Mouse (Mus musculus): ENCODE results near the gene Parm1.

Gene Parm1

DNA sequence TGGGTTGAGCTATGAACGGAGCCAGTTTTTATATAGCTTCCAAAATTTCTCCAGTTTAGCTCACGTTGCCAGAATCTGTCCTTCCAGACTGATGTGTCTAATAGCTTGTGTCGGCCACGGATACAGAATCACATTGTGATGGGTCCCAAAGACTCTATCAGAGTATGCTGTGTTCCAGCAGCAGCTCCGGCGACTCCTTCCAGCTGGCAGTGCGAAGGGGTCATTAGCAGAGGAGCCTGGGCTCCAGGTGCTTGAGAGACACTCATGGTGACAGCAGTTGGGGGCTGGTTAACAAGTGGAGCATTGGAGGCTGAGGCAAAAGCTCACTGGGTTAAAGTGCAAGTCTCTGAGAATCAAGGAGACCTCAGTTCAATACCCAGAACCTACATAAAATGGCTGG lies 61.5 kb downstream of the Parm1 start:
- no peak for DNase-seq (ENCODE audit: low spot score in 2 of 2)

DNA sequence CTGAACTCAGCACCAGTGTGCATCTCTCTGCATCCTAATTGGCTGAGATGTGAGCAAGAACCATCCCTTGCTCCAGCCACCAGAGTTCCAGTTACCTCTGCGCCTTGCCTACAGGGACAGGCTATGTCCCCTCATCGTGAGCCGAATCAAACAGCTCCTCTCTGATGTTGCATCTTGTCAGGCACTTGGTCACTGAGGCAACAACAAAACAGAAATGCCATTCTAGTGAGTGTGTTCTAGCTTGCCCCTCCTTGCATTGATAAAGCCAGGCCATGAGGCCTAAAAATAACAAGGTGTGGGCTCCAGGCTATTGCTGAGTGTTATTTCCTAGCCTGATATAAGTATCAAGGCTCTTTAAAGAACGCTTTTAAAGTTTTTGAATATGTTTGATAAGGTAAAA lies 64.4 kb downstream of the Parm1 start:
- DNase-seq (ENCODE audit: low spot score in 2 of 2) = no peak

DNA sequence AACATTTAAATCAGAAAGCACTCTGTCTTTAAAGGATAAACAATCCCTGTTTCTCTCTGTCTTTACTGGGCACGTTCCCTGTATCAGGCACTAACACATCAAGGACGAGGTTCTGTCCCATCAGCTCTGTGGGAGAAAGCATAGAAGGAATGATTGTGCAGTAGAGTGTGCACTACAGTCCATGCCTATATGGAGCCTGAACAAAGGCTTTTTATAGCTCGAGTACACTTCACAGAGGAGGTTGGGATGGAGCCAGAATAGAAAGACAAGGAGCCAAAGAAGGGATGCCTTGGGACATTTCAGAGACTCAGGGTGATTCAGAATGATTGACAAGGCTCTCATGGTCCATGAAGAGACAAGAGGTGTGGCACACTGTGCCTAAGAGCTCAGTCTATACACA lies 68.8 kb downstream of the Parm1 start:
- no peak for DNase-seq (ENCODE audit: low spot score in 2 of 2)

DNA sequence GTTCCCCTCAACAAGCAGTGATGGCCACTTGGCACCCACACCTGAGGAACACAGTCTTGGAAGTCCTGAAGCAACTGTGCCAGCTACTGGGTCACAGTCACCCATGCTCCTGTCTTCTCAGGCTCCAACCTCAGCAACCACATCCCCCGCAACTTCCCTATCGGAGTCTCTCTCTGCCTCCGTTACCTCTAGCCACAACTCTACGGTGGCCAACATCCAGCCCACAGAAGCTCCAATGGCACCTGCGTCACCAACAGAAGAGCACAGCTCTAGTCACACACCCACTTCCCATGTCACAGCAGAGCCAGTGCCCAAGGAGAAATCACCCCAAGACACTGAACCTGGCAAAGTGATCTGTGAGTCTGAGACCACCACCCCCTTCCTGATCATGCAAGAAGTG lies 76.7 kb downstream of the Parm1 start:
- no peak for DNase-seq (ENCODE audit: low spot score in 2 of 2)

DNA sequence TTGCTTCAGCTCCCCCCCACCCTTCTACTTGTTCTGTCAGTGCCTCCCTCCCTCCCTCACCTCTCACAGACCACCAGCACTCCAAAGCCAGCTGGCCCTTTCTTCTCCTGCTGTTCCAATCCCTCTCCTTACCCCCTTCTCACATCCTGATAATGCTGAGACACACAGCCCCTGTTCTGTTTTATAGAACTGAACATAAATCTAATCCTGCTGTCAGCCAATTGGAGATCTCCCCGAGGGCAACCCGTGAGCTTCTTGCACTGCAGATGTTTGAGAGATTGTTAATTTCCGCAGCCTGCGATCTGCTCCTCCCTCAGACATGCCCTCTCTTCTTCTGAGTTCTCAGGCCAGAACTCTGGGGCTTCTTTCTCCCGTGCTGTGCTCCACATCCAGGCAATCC lies 79.8 kb downstream of the Parm1 start:
- DNase-seq (ENCODE audit: low spot score in 2 of 2) = no peak

DNA sequence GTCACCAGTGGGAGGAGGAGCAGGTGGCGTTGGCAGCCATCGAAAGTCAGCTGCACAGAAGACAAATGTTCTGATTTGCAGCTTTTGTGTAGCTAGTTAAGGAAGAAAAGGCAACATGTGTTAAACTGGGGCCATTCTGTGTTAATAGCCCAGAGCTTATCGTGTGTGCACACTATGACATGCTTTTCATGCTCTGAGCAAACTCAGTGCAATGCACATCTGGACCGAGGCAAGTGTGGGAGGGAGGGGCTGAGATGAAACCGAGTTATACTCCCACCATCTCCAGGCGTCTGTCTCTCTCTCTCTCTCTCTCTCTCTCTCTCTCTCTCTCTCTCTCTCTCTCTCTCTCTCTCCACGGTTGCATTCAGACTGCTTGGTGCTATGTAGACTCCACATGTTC lies 82.4 kb downstream of the Parm1 start:
- no peak for DNase-seq (ENCODE audit: low spot score in 2 of 2)

DNA sequence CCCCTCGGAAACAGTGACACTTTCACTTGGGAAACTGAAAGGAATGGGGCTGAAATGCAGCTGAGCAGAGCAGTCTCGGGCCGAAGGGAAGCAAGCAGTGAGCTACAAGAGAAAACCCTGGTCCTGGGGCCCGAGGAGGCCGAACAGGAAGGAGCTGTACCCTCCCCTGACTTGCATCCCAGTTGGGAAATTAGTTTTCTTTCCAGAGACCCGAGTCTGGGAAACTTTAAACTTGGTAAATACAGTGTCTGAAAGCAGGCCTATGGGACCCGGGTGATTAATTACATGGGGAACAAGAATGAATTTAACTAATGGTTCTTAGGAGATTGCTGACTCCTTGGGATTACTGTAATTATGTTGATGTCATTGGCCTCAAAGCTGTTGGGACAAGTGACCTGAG lies 85.9 kb downstream of the Parm1 start:
- DNase-seq (ENCODE audit: low spot score in 2 of 2) = no peak

DNA sequence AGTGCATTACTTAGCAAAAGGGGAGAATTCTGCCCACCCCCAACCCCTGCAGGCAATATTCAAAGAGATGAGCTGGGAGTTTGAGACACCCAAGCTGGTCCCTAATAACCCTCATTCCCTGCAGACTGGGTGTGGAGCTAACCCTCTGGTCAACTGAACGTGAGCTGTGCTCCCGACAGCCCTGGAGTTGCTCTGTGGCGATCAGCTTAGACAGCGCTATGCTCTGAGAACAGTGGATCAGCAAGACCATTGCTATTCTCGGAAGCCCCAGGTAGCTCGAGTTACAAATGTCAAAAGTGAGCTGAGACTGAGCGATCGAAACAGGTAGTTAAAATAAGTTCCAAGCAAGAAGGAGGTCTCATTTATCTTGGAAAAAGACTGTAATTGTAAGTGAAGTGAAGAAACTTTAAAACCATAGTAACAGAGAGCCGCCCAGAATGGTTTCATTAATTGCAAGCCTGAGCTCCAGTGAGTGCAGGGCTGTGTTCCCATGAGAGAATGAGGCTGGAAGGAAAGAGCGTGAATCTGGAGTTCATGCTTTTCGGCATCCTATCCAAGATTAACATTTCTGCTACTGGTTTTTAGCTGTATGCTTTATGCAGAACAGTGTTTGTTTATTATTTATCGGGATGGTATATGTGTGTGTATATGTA lies 86.5 kb downstream of the Parm1 start:
- no peak for DNase-seq (ENCODE audit: low spot score in 2 of 2)

DNA sequence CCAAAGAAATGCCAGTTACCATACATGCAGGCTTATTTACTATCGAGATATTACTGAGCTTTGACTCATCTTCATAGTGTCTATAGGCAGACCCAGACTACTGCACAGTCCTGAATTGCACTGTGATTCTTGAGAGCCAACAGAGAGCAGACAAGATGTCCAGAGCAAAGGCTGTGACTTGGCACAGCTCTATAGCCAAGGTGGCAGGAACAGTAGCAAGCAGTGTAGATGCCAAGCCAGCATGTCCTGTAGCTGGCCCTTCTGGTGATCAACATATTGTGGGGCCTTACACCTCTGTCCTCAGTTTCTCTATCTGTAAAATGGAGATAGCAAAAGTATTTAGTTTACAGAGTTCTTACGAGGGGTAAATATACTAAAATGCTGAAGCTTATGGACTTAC lies 89.8 kb downstream of the Parm1 start:
- DNase-seq (ENCODE audit: low spot score in 2 of 2) = no peak

DNA sequence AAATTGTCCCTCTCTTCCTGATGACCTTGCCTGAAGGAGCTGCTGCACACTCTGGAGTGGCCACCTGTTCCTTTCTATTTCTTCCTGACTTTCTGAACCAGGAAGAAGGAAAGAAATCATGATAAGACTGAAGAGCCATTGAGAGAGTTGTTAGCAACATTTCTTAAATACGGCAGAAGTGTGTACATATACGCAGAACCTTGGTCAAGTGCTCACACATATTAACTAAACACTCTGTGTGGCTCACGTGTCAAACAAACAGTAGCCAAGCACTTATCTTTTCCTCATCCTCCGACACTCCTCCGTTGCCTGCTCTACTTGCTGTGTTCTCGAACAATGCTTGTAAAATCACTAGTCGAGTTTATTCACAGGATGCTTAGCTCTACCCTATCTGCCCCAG lies 90.4 kb downstream of the Parm1 start:
- DNase-seq (ENCODE audit: low spot score in 2 of 2) = no peak

DNA sequence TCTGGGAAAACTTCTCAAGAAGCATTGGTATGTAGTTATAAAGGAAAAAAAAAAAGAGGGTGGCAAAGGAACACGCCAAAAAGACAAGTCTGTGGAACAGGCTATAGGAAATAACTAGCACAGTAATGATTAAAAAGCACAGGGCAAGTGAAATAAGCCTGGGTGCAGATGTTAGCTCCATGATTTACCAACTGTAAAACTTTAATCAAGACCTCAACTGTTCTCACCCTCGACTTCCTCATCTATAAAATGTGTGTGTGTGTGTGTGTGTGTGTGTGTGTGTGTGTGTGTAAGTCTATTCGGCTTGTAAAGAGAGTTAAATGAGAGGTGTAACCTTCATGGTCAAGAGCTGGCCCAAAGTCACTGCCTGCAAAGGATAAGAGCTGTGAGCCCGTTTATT lies 91.6 kb downstream of the Parm1 start:
- no peak for DNase-seq (ENCODE audit: low spot score in 2 of 2)

DNA sequence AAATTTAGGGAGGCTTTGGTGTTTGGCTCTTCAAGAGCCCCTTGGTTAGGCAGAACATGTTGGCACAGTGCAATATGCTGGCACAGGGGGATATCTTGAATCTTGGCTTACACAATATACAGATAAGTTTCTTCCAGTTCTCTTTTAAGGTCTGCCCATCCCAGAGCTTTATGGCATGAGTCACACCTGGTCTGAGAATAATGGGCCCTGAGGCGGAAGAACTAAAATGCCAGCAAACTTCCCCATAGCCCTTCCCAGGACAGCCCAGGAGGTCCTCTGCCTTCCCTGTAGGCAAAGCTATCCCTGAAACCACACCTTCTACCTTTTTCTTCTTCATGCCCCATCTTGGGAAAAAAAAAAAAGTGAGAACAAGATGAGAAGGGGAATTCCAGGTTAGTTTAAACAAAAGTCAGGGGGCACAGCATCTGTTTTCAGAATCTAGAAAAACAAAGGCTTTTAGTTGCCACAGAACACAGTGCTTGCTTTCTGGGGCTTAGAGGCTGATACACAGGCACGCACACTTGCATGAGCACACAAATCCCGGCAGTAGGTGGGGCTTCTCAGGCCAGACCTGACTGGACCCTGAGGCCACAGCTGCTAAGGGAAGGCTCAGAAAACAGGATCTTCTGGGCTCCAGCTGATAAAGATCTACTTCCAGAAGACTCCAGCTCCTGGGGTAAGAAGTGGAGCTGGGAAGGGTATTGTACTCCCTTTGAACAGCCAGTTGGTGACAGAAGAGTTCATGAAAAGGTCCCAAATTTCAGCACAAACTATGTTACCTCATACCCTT lies 92.3 kb downstream of the Parm1 start:
- no peak for DNase-seq (ENCODE audit: low spot score in 2 of 2)

DNA sequence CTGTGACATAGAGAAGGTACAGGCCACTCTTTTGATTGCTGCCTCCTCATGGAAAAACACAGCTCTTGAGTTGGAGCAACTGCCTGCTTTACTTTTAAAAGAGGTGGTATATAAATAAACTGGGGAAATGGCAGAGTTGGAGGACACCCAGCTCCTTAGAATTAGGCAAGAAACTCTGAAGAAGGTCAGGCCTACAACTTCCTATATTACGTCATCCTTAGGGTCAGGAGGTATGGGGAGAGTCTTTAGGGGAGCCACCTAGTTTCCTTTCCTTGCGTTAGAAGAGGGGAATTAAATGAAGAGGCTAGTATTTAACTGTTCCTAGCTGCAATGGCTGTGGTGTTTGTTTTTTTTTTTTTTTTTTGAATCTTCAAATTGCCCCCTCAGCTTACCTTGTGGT lies 93.1 kb downstream of the Parm1 start:
- DNase-seq (ENCODE audit: low spot score in 2 of 2) = no peak

DNA sequence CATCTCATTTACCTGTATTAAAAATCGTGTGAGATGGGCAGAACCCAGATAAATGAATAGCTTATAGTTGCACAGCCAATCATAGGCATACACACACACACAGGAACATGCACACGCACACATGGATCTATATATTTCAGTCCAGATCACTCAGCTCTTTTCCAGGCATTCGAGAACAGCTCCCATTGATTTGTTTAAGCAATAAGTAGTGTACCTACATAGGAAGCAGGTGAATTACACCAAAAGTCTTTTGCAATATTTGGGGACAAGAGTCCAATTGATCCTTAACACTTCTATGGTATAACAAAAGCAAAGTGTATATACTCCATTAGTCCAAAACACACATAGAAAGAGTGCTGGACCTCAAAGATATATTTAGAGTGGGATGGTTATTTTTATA lies 94.2 kb downstream of the Parm1 start:
- DNase-seq (ENCODE audit: low spot score in 2 of 2) = no peak

DNA sequence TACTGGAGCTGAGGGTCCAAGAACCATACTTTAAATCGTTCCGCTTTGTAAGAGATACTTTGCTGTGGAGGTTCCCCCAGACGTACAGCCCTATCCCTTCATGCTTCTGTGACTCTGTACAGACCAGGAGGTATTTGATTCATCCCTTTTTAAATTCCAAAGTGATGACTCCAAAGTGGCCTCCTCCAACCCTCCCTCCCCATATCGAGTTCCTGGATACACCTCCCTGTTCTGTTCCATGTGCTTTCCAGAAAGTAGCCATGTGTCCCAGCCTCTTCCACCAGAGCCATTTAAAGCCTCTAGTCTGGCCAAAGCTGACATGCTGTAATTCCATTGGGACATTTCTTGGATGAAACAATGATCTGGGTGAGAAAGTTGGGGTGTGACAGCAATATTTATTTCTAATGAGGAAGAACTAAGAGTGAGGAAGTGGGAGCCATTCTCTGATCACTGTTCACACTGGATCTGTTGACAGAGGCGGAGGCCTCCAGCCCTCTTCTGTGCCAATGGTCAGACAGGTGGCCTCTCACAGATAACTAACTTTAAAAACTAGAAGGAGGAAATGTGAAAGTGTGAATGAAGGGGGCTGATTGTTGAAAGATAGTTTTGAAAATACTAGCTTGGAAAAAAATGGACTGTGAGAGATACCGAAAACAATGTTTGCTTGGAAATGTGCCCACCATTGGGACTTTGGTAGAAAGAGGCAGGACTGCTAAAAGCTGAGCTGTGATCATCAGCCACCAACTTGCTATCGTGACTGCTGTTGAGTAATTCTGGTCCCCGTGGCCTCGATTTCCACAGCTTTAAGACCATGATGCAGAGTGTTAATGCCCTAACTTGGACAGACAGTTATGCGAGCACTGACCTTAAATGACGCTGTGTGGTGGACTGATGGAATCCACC lies 100.2 kb downstream of the Parm1 start:
- DNase-seq (ENCODE audit: low spot score in 2 of 2) = no peak

DNA sequence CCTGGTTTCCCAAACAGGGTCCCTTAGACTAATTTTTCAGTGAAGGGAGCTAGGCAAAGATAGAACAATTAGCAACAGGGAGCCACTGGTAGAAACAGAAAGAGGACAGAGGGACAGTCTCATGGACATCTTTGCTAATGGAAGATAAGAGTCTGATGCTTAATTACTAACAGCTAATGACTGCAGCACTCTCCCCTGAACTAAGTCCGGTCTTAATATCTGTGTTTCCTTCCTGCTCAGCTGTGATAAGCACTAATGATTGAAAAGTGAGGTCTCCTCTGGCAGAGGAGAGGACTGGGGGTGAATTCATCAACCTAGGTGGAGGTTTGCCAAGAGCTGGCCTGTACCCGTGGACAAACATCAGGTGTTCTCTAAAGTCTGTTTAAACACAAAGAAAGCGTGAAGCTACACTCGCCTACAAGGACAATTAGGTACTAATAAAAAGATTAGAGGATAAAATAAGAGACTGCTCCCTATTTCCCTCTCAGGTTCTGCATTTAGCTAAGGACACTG lies 101.3 kb downstream of the Parm1 start:
- DNase-seq (ENCODE audit: low spot score in 2 of 2) = no peak

DNA sequence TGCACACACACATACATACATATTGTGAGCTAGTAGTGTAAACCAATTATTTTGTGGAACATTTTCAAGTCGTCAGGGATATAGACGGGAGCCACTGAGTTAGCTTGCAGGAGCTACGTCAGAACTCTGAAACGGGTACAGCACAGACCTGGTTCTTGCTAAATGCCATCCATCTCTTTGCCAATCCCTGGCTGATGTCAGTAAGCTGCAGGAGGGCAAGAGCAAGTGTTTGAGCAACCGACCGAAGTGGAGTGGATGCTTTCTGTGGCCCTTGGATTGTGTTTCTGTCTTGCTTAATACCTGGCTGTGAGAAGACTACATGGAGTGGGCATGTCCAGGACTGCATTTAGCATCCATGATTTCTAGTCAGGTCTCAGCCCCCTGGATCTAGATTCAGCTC lies 103.8 kb downstream of the Parm1 start:
- no peak for DNase-seq (ENCODE audit: low spot score in 2 of 2)

DNA sequence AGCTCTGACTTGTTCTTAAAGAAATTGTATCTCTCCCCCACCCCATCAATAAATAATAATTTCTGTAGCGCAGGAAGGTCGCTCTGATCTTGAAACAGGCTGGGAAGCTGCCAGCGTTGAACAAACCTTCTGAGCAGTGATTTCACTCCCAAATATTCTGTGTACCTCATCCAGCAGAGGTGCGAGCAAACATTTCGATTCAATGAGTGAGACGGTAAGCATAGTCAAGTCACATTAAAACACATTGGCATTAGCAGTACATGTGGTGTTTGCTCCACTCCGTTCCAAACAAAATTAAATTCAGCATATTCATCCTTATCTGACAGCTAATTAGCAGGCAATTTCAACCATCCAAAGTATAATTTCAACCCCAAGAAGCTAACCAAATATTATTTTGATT lies 109.4 kb downstream of the Parm1 start:
- no peak for DNase-seq (ENCODE audit: low spot score in 2 of 2)

DNA sequence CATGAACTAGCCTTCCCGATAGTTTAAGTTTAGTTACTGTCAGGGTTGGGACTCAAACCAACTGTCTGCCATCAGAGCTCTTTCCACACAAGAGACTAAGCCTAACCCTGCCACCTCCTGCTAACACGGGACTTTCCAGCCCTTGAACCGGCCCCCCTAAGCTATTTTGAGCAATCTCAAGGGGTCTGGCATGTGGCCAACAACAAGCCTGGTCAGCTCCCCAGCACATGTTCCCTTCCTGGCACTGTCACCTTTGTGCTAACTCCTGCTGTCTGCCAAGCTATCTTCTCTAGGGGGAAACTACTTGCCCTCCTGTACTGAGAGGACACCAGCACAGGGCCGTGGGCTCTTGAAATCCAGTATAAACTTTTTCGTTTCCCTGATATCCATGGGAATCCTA lies 112.1 kb downstream of the Parm1 start:
- DNase-seq (ENCODE audit: low spot score in 2 of 2) = peak; percentile 1 to 17

DNA sequence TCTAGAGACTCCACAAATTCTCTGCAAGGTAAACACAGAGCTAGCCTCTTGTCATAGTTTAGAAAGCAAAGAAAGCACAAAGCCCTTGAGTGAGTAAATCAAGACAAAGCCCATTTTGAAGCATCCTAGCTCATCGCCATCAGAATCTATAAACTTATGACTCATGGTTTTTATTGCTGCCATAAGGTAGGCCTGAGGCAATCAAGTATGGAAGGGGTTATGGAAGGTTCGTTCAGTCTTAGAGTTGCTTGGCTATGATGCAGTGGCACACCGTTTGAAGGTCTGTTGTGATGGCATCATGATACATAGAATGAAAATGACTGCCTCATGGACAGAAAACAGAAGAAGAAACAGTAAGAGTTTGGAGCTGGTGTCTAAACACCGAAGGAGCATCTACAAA lies 133.9 kb downstream of the Parm1 start:
- no peak for DNase-seq (ENCODE audit: low spot score in 2 of 2)

DNA sequence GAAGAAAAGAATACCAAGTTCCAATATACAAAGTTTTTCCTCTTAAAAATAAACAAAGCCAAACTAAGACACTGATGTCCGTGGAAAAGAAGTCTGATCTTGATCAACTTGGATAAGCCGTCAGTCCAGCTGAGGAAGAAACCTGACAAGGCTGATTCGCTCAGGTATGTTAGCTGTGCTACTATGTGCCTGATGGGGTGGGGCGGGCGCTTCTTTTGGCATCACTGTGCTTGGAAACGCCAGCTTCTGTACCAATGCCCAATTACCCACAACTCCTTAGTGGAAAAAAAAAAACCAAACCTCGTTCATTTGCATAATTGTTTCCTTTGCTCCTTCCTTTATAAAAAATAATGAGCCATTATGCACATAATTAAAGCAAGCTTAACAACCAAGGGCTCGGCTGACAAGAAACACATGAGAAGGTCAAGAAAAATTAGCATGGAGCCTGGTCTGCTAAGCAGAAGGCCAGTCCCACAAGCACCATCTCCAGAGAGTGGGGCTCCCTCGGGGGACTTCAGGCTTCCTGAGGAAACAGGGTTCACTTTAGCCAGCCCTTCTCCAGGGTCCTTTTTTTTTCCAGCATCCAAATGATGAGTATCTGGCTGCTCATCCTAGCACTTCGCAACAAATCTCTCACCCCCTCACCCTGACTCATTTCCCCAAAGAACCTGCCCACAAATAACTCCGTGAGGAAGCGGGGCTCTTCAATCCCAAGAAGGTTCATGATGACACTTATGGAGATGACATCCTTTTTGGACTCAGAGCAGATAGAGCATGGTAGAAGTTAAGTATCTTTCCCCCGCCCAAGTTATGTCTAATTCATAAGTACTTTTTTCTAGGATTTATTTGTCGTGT lies 135.9 kb downstream of the Parm1 start:
- no peak for DNase-seq (ENCODE audit: low spot score in 2 of 2)

Measured in spleen, postnatal 36 days (tissue).